Mouse (Mus musculus) heart, adult 2 months (tissue): ENCODE results near the gene Fsip1. TPM values are rescaled to one million over a fixed set of nuclear protein-coding genes. Genes with fewer than 3 reads are reported as not detected.
A peak's percentile ranks its signal among the peaks of the same experiment; 100 is the strongest.

Source experiments
- DNase-seq, 2 experiments: peaks; one replicate each; pipeline ENCODE4 v3.0.0; 2021
- H3K27ac ChIP-seq: fragments of 200-600 bp; 2 replicates; pipeline ENCODE4 v1.8.1; 2022
- H3K27me3 ChIP-seq: fragments of 200-500 bp; 2 replicates; pipeline ENCODE4 v1.6.1; 2012; ENCODE audit warnings: mild to moderate bottlenecking, low read length, inconsistent platforms, mixed read lengths; ENCODE audit not compliant: control insufficient read depth, insufficient read depth
- H3K36me3 ChIP-seq: fragments of 200-500 bp; 2 replicates; pipeline ENCODE4 v1.6.1; 2012; ENCODE audit warnings: low read length, inconsistent platforms; ENCODE audit not compliant: control insufficient read depth, insufficient read depth
- H3K4me1 ChIP-seq: fragments of 200-500 bp; 2 replicates; pipeline ENCODE4 v1.6.1; 2011; ENCODE audit warnings: low read length; ENCODE audit not compliant: control insufficient read depth, insufficient read depth
- H3K4me3 ChIP-seq: fragments of 200-600 bp; 2 replicates; pipeline ENCODE4 v1.8.1; 2022
- H3K79me2 ChIP-seq: fragments of 200-500 bp; replicated peaks from 2 replicates; pipeline ENCODE4 v1.6.1; 2012; ENCODE audit warnings: mild to moderate bottlenecking, inconsistent platforms, low read length, moderate library complexity, mixed read lengths; ENCODE audit not compliant: control insufficient read depth, insufficient read depth
- H3K9ac ChIP-seq: fragments of 200-500 bp; 2 replicates; pipeline ENCODE4 v1.6.1; 2012; ENCODE audit warnings: low read depth, mild to moderate bottlenecking, control low read depth, inconsistent platforms, low read length, mixed read lengths
- CTCF ChIP-seq: fragments of 200-600 bp; IDR thresholded peaks from 2 replicates; pipeline ENCODE4 v1.8.1; 2022; ENCODE audit warnings: antibody characterized with exemption, mild to moderate bottlenecking, moderate library complexity
- EP300 ChIP-seq: fragments of 200-500 bp; IDR thresholded peaks from 2 replicates; pipeline ENCODE4 v1.6.1; 2011; ENCODE audit warnings: low read depth, low read length, control low read depth; ENCODE audit not compliant: insufficient read depth
- POLR2A ChIP-seq: fragments of 200-500 bp; IDR thresholded peaks from 2 replicates; pipeline ENCODE4 v1.6.1; 2011; ENCODE audit warnings: mild to moderate bottlenecking, low read depth, low read length, control low read depth; ENCODE audit not compliant: insufficient read depth
- WGBS: fragments of 180-500 bp; shearing (Covaris S2); methylation state at CpG from one replicate; pipeline ENCODE4 v1.1.7; 2018; 5-methylcytosine and 5-hydroxymethylcytosine counted together
- intact Hi-C: fragments of 180-260 bp; cut with DNase I; formaldehyde crosslinking; loops from one replicate; pipeline ENCODE4 v1.15.1; 2025
- polyA plus RNA-seq: library from polyadenylated mRNA; depleted of rRNA; stranded (reverse); fragments of >200 nt; gene quantifications from 2 replicates; pipeline ENCODE4 v1.2.3, GENCODE M21; 2012
- total RNA-seq, 2 experiments: library from RNA; stranded (reverse); gene quantifications; 2 replicates each; pipeline ENCODE4 v1.2.3; 2021

Gene Fsip1
- total and polyA plus RNA-seq, 3 experiments: 0.06 TPM; not detected in 2

DNA sequence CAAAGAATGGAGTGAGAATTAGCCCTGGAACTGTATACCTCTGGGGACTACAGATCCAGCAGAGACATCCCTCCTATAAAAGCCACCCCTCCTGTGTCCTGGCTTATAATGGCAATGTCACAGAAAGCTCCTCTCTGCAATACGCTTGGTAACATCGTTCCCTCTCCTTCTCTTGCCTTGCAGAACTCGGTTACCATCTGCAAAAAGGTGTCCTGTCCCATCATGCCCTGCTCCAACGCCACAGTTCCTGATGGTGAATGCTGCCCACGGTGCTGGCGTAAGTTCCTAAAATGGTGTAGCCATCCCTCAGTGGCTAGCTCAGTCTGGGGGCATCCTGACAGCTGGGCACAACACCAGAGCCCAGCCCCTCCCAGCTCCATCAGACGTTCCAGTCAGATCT is 141.1 kb downstream of the Fsip1 start:
- 87% methylated on average over 7 of the region's 7 CpGs for WGBS
- no peak overlapping the region for H3K9ac ChIP-seq
- intact Hi-C loops: no loop called here
- 0 out of 2 replicates have a peak, but pooled peaks cover 1% of the 10 kb centered on the region for H3K27me3 ChIP-seq
- H3K79me2 ChIP-seq: no peaks in the 10 kb centered on the region
- DNase-seq: no peak
- H3K27ac ChIP-seq: no peak overlapping the region
- H3K4me3 ChIP-seq: no peak overlapping the region
- H3K36me3 ChIP-seq: no peaks in the 10 kb centered on the region
- no peak for TF ChIP-seq POLR2A
- no peak for TF ChIP-seq EP300
- TF ChIP-seq CTCF: no peak
- H3K4me1 ChIP-seq: no peaks in the 10 kb centered on the region; the same call in 1 of the 2 replicates

DNA sequence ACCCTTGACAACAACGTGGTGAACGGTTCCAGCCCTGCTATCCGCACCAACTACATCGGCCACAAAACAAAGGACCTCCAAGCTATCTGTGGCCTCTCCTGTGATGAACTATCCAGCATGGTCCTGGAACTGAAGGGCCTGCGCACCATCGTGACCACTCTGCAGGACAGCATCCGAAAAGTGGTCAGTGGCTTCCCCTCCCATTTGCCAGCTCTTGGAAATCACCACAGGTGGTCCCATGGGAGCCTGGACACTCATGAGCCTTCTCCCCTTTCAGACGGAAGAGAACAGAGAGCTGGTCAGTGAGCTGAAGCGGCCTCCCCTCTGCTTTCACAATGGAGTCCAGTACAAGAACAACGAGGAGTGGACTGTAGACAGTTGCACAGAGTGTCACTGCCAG is 142.1 kb downstream of the Fsip1 start:
- no peaks in the 10 kb centered on the region for H3K36me3 ChIP-seq
- WGBS: 81% methylated on average over 10 of the region's 10 CpGs
- no peak overlapping the region for H3K4me3 ChIP-seq

GRCm38 (mm10) chr2:118113808-118114524 is 142.8 kb downstream of the Fsip1 start:
- Histone ChIP-seq H3K9ac (no peak overlapping the region), H3K36me3 (no peaks in the 10 kb centered on the region), H3K79me2 (no peaks in the 10 kb centered on the region), H3K27ac (no peak overlapping the region), H3K4me3 (no peak overlapping the region), H3K4me1 (peaks cover 2% of the 10 kb centered on the region; the same call in 1 of the 2 replicates), H3K27me3 (0 out of 2 replicates have a peak, but pooled peaks cover 1% of the 10 kb centered on the region)
- no peak for TF ChIP-seq EP300
- peak; percentile 23 for TF ChIP-seq CTCF
- intact Hi-C loops: loop anchor here (5.0 kb wide), 2 partner anchors 277 to 492 kb away; no protein-coding TSS in a partner anchor
- peak in 1 of 2 experiments; percentile 29 for DNase-seq
- WGBS: 52% methylated on average over 8 of the region's 8 CpGs

More for the DNA sequence above, 142.1 kb downstream of the Fsip1 start:
- no peak overlapping the region for H3K27ac ChIP-seq
- no peak overlapping the region for H3K9ac ChIP-seq
- peaks cover 2% of the 10 kb centered on the region; the same call in 1 of the 2 replicates for H3K4me1 ChIP-seq
- H3K27me3 ChIP-seq: 0 out of 2 replicates have a peak, but pooled peaks cover 1% of the 10 kb centered on the region
- no peak for TF ChIP-seq POLR2A
- TF ChIP-seq CTCF: no peak
- TF ChIP-seq EP300: no peak
- intact Hi-C loops: loop anchor here (5.0 kb wide), 2 partner anchors 277 to 492 kb away; no protein-coding TSS in a partner anchor
- H3K79me2 ChIP-seq: no peaks in the 10 kb centered on the region
- DNase-seq: no peak

DNA sequence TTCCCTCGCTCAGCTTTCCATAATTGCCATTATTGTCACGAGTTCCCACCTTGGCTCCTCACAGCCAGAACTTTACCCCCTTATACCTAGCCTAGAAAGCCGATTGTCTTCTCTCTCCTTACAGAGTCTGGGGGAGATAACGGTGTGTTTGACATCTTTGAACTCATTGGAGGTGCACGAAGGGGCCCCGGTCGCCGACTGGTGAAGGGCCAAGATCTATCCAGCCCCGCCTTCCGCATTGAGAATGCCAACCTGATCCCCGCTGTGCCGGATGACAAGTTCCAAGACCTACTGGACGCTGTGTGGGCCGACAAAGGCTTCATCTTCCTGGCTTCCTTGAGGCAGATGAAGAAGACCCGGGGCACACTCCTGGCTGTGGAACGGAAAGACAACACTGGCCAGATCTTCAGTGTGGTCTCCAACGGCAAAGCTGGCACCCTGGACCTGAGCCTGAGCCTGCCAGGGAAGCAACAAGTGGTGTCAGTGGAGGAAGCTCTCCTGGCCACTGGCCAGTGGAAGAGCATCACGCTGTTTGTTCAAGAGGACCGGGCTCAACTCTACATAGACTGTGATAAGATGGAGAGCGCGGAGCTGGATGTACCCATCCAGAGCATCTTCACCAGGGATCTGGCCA is 143.8 kb downstream of the Fsip1 start:
- Histone ChIP-seq H3K4me3 (no peak overlapping the region), H3K27ac (no peak overlapping the region), H3K4me1 (peaks cover 2% of the 10 kb centered on the region; the same call in 1 of the 2 replicates), H3K27me3 (0 out of 2 replicates have a peak, but pooled peaks cover 1% of the 10 kb centered on the region), H3K36me3 (no peaks in the 10 kb centered on the region), H3K79me2 (no peaks in the 10 kb centered on the region), H3K9ac (no peak overlapping the region)
- intact Hi-C loops: loop anchor here (5.0 kb wide), 2 partner anchors 276 to 491 kb away; no protein-coding TSS in a partner anchor
- no peak for TF ChIP-seq POLR2A
- no peak for TF ChIP-seq CTCF
- no peak for TF ChIP-seq EP300
- peak; percentile 9 to 27 for DNase-seq
- 31% methylated on average over 21 of the region's 21 CpGs for WGBS

DNA sequence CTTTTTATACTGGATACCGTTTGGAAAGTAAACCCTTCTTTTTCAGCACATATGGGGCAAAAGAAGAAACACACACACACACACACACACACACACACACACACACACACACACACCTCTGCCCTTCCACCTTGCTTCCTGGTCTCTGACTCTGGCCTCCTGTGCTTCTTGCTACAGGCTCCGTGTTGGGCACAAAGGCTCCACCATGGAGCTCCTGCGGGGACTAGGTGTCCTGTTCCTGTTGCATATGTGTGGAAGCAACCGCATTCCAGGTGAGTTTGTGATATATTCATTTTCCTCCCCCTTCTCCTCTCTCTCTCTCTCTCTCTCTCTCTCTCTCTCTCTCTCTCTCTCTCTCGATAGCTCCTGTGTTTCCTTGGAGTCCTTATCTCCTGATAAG is 144.3 kb downstream of the Fsip1 start:
- WGBS: 13% methylated on average over 5 of the region's 5 CpGs
- Histone ChIP-seq H3K27me3 (0 out of 2 replicates have a peak, but pooled peaks cover 1% of the 10 kb centered on the region), H3K36me3 (no peaks in the 10 kb centered on the region), H3K79me2 (no peaks in the 10 kb centered on the region), H3K27ac (no peak overlapping the region), H3K4me1 (peaks cover 2% of the 10 kb centered on the region; the same call in 1 of the 2 replicates), H3K9ac (no peak overlapping the region), H3K4me3 (no peak overlapping the region)
- TF ChIP-seq POLR2A: no peak
- TF ChIP-seq CTCF: no peak
- no peak for TF ChIP-seq EP300
- DNase-seq: no peak
- intact Hi-C loops: loop anchor here (5.0 kb wide), 2 partner anchors 275 to 490 kb away; no protein-coding TSS in a partner anchor
